Mouse (Mus musculus) mouse trophoblast stem cell (cell line): ENCODE measurements around the gene Slc28a2.
"Not testable (repeated sequence)": the region's sequence is repeated elsewhere in the genome, so short reads cannot be mapped to it uniquely, and the experiment has no call there.

Source experiments
- in situ Hi-C, 2 experiments: fragments of 300-500 bp; cut with MseI, MboI; formaldehyde crosslinking; loops; 2 replicates in 1 of 2; 3 replicates in 1 of 2; pipeline ENCODE4 v1.15.1; 2025

Slc28a2 gene

GRCm38 (mm10) chr2:122466901-122467300, 40.6 kb downstream of the Slc28a2 start:
- in situ Hi-C loops: loop anchor here in 1 of 2 experiments (10.0 kb wide), 1 partner anchor 82 kb away; no protein-coding TSS in a partner anchor

GRCm38 (mm10) chr2:122467351-122468013, 41.2 kb downstream of the Slc28a2 start:
- in situ Hi-C loops: loop anchor here in 1 of 2 experiments (10.0 kb wide), 1 partner anchor 83 kb away; no protein-coding TSS in a partner anchor

GRCm38 (mm10) chr2:122469221-122469620, 42.9 kb downstream of the Slc28a2 start:
- in situ Hi-C loops: loop anchor here in 1 of 2 experiments (10.0 kb wide), 1 partner anchor 84 kb away; no protein-coding TSS in a partner anchor

GRCm38 (mm10) chr2:122476585-122476984, 50.3 kb downstream of the Slc28a2 start:
- in situ Hi-C loops: loop anchor here in 1 of 2 experiments (10.0 kb wide), 1 partner anchor 92 kb away; no protein-coding TSS in a partner anchor

DNA sequence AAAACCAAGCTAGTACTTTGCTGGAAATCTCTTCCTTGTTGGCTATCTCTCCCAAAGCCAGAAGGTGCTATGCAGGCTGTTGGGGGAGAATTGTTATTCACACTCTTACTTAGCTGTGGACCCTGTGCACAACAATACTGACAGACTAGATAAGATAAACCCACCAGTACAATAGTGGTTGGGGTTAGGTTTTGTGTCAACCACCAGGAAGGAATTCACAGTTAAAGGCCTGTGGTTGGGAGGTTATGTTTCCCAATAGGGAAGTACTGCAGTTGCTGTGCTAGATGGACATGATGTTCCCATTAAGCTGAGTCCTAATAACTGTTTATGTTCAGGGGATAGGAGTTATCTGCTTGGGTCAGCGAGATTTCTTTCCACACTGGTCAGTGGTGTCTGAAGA, 57.5 kb downstream of the Slc28a2 start:
- in situ Hi-C loops: not testable (repeated sequence)

GRCm38 (mm10) chr2:122484641-122485040, 58.4 kb downstream of the Slc28a2 start, which contains the start of gene Gm14085:
TSS of gene Gm14085 (plus strand) at chr2:122484941.
- in situ Hi-C loops: no loop called here

DNA sequence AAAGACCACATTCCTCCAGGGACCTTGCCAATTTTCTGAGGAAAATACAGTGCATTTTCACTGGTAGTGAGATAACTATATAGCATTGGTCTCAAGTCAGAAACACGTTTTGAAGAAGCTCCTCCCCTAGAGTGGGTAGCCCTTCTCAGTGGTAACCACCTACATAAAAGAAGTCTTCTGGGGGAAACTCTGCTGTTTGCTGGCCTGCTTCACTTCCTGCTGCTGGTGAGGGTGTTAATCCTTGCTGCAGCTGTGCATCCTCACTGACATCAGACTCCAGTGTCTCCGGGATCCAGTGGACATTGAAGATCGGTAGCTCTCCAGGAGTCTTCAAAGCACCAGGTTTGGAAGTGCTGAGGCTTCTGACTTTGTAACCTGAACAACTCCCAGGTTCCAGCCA, 59.4 kb downstream of the Slc28a2 start:
- in situ Hi-C loops: not testable (repeated sequence)

GRCm38 (mm10) chr2:122486122-122486521, 59.8 kb downstream of the Slc28a2 start:
- in situ Hi-C loops: not testable (repeated sequence)

- in situ Hi-C loops: no loop called here
Observed at GRCm38 (mm10) chr2:122486674-122487073, 60.4 kb downstream of the Slc28a2 start.
